Mouse (Mus musculus): ENCODE measurements around the gene Aagab.

The Aagab gene

GRCm38 (mm10) chr9:63678076-63678475 is 75.6 kb downstream of the Aagab start:
- no peak for DNase-seq

- DNase-seq, result no peak
Measured at GRCm38 (mm10) chr9:63682301-63682700, 79.8 kb downstream of the Aagab start.

GRCm38 (mm10) chr9:63682943-63683342 is 80.5 kb downstream of the Aagab start:
- DNase-seq, result no peak

- no peak for DNase-seq
Measured at GRCm38 (mm10) chr9:63684277-63684676, 81.8 kb downstream of the Aagab start.

GRCm38 (mm10) chr9:63685352-63685751 is 82.9 kb downstream of the Aagab start:
- no peak for DNase-seq

- no peak for DNase-seq
Measured at GRCm38 (mm10) chr9:63687413-63688015, 85.1 kb downstream of the Aagab start.

GRCm38 (mm10) chr9:63690511-63690910 is 88.1 kb downstream of the Aagab start:
- no peak for DNase-seq

- no peak for DNase-seq
Measured at GRCm38 (mm10) chr9:63691960-63692359, 89.5 kb downstream of the Aagab start.
